Mouse (Mus musculus): ENCODE results near the gene Hoxd8.

The Hoxd8 gene

DNA sequence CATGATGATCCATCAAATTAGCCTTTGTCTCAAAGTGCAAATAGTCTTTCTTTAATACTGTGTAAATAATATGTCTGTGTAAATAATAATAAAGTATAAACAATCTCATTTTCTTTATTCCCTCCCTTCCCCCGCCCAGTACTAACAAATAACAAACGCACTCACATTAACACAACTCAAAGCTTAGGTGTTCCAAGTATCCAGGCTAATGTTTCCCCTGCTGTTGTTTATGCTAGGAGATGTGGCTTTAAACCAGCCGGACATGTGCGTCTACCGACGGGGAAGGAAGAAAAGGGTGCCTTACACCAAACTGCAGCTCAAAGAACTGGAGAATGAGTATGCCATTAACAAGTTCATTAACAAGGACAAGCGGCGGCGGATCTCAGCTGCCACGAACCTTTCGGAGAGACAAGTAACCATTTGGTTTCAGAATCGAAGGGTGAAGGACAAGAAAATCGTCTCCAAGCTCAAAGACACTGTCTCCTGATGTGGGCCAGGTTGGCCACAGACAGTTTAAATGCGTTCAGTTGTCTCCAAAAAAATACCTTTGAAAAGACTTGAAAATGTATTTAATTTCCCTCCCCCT lies 34.7 kb upstream of the Hoxd8 start:
- DNase-seq (ENCODE audit: low spot score in 2 of 2): no peak

DNA sequence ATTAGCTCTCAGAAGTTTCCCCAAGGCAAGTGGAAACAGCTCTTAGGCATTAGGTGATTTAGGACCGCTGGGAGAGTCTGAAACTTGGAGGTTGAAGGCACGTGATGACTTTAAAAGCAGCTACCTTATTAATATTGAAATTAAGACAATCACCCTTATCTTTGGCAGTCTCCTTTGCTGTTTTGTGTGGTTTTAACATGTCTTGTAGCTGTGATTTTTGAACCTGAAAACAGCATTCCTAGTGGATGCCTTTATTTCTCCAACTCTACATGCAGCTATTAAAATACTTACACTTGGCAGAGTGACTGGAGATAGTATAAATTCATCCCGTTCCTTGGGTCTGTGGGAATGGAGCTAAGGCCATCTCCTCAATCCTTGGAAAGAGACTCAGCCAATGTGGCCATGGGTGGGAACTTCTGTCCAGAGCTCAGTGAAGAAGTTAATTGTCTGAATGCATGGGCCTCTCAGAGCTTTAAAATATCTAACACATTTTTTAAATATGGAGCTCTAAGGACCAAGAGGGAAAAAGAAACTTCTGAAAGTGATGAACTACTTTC lies 33.7 kb upstream of the Hoxd8 start:
- no peak for DNase-seq (ENCODE audit: low spot score in 2 of 2)

DNA sequence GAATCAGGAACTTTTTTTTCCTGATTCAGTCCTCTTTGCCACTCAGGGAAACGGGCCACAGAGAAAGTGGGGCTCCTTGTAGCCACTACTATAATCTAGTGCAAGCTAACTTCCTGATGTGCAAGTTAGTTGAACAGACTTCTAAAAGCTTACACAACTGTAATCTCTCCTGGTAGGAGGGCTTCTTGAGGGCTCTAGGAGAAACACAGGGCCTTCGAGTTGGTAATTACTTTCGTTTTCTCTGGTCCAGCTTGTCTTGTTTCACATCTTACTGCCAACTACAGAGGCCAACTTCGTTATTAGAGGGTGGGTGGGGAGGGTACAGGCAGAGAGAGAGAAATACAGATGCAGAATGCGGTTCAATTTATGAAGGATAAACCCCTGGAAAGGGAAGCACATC lies 32.6 kb upstream of the Hoxd8 start:
- DNase-seq (ENCODE audit: low spot score in 2 of 2): no peak

DNA sequence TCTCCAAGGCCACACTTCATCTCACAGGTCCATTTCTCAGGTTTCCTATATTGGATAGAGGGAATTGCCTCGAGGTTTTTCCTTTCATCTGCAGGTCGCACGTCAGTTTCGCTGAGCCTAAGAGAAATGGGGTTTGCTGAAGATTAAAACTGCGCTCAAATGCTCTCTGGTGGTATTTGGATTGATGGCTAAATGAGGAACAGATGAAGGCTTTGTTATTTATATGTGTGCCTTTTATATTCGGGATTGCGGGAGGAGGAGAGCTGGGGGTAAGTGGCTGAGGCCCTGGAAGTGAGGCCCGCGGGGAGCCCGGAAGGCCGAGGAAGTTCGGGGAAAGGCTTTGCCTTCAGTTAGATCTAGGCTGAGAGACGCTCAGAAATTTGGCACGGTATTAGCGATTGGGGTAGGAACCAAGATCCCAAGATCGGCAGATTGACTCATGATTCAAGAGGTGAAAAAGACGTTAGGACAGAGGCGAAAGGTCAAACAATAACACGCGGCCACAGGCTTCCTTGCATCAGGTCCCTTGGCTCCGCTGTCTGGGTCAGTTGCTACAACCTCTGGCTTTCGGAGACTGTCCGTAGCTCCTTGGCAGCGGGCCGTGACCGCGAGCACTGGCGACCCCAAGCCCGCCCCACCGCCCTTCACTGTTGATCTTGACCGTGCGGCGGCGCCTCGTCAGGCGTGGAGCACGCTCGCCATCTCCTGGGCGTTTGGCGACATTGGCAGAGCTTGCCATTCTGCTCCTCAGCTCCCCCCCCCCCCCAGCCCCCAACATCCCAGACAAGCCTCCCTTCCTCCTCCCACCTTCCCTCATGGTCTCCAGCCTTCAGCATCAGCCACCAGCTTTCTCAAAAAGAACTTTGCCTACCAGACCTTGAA lies 31.7 kb upstream of the Hoxd8 start:
- DNase-seq (ENCODE audit: low spot score in 2 of 2): peak in 1 of 2 experiments; percentile 50

DNA sequence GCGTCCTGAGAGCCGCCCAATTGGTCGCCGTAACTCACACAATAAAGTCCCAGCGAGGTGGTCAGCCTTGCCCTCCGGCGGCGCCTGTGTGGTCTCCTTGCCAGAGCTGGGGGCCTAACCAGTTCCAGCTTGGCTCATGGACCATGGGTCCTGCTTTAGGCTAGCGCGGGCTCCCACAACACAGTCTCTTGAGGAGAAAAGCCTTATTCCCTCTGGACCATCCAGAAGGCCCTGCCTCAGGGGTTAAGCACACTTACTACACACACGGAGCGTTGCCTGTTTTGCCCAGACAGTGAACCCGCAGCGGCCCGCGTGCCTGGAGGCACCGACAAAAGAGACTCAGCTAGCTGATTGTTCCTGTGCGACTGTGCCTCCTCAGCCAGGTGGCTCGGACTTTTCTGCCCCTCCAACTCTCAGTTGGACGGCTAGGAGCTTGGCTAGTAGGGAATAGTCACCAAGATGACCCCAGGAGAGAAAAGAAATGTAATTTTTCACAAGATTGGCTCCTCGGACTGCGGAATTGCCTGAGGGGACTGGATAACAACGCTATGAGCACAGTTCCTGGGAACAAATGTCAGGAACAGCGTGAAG lies 30.5 kb upstream of the Hoxd8 start:
- DNase-seq (ENCODE audit: low spot score in 2 of 2): no peak

DNA sequence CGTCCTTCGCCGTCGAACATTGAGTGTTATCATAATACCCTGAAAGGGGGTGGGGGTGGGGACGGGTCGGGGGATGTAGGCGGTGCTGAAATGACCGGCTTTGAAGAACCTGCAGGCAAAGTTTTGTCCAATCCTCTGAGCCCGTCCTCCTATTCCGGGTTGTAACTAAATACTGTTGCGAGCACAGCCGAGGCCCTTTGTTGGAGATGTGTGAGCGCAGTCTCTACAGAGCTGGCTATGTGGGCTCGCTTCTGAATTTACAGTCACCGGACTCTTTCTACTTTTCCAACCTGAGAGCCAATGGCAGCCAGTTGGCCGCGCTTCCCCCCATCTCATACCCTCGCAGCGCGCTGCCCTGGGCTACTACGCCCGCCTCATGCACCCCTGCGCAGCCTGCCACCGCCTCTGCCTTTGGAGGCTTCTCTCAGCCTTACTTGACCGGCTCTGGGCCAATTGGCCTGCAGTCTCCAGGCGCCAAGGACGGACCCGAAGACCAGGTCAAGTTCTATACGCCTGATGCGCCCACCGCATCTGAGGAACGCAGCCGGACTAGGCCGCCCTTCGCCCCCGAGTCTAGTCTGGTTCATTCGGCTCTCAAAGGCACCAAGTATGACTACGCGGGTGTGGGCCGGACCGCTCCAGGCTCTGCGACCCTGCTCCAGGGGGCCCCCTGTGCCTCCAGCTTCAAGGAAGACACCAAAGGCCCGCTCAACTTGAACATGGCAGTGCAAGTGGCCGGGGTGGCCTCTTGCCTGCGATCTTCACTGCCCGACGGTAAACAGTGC lies 29.3 kb upstream of the Hoxd8 start, which contains the start of gene Hoxd12:
Gene Hoxd12 (plus strand): TSS at position 133 of the 785 bp plus-strand sequence.
- DNase-seq (ENCODE audit: low spot score in 2 of 2): no peak

DNA sequence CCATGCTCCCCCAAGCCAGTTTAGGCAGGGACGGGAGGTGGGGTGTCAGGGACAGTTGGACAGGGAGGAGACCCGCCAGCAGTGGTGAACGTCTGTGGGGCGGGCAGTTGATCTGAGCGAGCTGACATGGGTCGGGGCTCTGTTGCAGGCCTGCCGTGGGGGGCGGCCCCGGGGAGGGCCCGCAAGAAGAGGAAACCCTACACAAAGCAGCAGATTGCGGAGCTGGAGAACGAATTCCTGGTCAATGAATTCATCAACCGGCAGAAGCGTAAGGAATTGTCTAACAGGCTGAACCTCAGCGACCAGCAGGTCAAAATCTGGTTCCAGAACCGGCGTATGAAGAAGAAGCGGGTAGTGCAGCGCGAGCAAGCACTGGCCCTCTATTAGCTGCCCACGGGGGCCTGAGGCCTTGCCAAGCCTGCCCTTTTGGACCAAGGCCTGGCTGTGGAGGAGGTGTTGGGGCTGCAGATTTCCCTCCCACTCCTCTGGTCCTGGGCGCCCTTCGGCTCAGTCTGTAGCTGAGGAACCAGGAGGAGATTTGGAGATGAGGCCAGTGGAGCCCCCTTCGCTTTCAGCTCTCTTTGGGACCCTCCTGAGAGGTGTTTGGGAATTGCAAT lies 28.6 kb upstream of the Hoxd8 start:
- no peak for DNase-seq (ENCODE audit: low spot score in 2 of 2)

DNA sequence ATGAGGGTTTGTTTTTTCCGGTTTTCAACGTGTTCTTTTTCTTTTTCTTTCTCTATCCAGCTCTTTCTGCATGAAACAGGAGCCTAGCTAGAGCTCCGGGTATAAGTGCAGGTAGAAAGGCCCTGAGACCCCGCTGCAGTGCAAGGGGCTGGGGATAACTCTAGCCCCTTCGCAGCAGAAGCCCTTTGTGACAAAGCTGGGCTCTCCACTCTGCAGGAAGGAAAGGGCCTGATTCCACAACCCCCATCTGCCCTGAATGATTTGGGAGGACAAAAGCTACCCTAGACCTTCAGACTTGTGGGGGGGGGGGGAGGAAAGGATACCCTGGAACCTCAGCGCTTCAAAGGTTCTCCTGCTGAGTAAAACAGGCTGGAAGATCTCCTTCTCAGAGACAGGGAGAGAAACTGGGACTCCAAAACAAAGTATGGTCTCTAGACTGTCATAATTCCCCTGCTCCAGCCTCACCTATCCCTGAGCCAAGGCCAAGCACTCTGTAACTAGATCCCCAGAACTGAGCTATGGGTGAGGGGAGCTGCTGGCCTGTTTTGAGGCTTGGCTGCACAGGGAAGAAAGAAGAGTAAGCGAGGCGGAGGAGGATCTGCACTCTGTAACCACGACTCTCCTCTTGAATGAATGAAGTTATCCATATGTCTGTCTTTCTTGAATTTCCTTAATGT lies 27.9 kb upstream of the Hoxd8 start:
- no peak for DNase-seq (ENCODE audit: low spot score in 2 of 2)

DNA sequence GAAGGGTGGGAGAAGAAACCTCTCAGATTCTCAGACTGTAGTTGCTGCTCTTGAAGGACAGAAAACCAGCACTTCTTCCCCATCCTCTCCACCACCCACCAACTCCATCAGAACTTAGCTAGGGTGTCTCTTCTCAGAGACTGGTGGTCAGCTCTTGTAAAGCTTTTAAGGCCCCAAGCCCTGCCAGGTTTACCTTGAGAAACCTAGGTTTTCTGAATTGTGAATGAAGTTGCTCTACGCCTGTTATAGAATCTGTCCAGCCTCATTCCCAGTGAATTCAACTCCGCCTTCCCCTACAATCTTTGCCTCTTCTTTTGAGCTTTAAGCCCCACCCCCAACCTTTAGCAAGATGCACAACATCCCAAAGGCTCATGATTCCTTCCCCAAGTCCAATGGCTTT lies 27.3 kb upstream of the Hoxd8 start:
- no peak for DNase-seq (ENCODE audit: low spot score in 2 of 2)

DNA sequence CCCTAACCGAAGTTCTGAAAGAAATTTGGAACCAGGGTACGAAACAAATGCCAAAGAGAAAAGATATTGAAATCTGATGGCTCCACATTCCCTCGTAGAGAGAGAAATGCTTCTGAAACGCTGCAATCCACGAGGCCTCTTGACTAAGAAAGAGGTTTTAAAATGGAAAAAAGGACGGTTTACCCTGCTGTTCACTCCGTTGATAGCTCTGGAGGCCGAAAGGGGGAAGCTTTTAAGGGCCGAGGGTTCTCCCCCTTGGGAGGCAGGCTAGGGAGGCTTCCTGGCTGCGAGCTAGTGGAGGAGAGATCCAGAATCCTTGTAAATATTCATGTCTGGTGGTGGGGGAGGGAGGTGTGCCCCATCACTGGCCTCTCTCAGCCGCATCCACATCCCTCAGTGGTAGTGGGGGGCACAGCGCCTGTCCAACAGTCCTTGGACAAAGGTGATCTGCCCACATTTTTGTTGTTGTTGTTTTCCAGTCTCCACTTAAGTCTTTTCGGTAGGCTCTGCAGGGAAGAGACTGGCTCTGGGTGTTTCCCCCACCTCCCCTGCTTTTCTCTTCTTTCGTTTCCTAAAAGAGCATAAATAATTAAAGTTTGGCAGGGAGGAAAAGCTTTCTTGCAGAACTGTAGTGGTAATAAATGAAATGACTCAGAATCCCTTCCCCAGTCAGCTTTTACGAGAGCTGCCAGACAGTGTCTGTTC lies 25.4 kb upstream of the Hoxd8 start, which contains the start of gene Hoxd11:
Gene Hoxd11 (plus strand): TSS at position 667 of the 705 bp plus-strand sequence.
- no peak for DNase-seq (ENCODE audit: low spot score in 2 of 2)

DNA sequence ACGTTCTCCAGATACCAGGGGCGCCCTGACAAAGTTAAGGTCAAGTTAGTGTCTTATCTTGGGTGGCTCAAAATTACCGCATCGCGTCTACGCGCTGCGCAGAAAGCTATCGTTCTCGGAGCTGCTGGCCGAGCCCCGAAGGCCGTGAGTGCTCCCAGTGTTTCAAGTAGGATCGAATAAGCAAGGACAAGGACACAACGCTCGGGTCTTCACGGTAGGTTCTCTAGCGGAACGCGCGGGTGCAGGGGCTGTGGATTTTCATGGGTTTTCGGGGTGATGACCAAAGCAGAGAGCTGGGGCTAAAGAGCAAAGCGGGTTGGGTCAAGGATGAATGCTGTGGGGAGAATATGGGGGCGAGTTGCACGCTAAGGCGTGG lies 24.8 kb upstream of the Hoxd8 start:
- DNase-seq (ENCODE audit: low spot score in 2 of 2): no peak

DNA sequence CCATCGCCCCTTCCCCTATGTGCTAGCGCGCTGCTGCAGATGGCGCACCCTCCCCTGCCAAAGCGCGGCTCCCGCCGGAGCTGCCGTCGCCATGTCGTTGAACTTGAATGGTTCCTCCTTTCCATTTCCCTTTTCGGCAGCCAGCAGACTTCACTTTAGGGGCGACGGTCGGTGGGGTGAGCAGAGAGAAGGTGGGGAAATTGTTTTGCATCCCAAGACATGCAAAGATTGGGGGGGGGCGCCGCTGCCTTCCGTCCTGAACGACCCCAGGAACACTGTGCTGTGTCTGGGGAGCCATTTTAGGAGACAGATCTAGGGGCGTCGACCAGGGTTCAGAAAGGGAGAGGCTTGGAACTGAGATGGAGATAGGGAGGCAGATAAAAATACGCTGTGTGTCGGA lies 24.4 kb upstream of the Hoxd8 start:
- DNase-seq (ENCODE audit: low spot score in 2 of 2): no peak

DNA sequence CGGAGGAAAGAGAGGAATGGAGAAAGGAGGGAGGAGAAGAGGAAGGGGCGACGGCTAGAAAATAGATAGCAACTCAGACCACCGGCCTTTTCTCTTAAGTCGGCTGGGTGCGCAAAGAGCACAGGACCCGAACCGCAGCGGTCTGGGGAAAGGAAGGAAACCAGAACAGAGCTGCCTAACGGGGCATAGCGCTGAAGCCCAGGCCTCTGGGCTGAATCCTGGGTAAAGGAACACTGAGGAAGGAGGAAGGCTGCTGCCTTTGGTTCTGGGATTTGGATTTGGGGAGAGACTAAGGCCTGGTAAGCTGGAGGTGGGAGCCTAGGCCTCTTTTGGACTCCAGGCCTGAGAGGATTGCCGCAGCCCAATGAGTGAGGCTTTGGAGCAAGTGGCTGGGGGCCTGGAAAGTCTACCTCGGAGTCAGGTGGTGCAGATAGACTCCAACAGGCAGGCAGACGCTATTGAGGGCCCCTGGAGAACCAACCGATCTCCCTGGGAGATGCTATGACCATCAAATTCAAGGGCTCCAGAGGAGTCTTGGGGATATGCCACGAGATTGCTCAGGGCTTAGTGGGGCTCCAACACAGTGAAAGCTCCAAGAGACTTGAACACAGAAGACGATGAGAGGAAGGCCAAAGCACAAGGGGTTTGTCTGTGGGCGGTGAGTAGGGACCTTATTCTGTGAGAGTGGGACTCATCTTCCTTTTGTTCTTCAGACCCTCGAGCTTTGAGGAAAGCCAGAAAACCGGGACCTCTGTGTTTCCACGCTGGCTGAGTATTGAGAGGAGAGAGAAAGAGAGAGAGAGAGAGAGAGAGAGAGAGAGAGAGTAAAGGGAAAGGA lies 23.6 kb upstream of the Hoxd8 start:
- DNase-seq (ENCODE audit: low spot score in 2 of 2): no peak

DNA sequence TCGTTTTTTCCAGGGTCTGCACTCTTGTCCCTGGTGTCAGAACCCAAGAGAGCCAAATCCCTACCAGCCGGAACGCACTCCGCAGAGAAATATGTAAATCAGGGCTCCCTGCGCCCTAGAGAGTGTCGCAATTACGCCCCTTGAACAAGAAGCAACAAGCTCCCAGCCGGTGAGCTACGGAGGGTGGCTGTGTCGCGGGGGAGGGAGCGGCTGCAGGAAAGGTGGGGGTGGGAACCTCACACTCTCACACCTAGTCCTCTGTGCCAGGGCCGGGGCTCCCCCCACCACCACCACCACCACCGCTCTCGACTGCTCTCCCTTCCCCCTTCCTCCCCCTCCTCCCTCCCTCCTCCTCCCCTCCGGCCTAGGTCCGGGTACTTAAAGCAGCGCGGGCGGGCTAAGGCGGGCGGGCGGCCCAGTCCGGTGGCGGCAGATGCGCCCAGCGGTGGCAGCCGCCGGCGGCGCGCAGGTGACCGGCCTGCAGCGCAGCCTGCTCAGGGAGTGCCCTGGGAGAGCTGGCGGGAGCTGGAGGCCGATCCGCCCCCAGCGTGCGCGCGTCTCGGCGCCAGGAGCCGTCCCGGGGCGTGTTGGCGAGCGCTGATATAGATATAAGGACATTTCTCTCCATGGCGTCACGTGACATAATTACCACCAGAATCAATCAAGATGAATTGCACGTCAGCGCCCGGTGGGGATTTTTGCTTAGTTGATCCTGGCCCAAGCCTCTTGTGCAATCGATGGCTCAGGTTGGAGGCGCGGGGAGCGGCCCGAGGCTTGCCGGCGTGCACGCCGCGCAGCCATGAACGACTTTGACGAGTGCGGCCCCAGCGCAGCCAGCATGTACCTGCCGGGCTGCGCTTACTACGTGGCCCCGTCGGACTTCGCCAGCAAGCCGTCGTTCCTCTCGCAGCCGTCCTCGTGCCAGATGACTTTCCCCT lies 22.6 kb upstream of the Hoxd8 start:
- peak in 1 of 2 experiments; percentile 67 for DNase-seq (ENCODE audit: low spot score in 2 of 2)

DNA sequence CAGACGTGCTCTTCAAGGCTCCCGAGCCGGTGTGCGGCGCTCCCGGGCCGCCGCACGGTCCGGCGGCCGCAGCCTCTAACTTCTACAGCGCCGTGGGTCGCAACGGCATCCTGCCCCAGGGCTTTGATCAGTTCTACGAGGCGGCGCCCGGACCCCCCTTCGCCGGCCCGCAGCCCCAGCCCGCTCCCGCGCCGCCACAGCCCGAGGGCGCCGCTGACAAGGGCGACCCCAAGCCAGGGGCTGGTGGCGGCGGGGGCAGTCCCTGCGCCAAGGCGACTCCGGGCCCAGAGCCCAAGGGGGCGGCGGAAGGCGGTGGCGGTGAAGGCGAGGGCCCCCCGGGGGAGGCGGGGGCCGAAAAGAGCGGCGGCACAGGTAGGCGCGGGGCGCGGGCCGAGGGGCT lies 21.6 kb upstream of the Hoxd8 start:
- DNase-seq (ENCODE audit: low spot score in 2 of 2): no peak

DNA sequence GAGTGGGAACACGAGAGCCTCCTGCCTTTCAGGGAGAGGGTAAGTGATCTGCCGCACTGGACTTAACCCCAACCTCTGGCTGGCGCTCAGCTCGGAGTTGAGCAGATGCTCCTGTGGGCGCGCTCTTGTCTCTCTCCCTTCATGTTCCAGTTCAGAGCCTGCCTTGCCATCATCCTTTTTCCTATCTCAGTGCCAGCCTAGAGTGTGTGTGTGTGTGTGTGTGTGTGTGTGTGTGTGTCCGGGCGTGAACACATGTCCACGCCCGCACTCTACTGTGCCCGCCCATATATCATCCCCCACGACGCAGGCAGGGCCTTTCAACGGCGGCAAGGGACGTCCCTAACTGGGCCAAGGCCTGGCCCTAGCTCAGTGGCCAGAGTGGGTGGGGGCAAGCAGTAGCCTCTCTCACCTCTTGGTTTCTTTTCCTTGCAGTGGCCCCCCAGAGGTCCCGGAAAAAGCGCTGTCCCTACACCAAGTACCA lies 20.9 kb upstream of the Hoxd8 start:
- no peak for DNase-seq (ENCODE audit: low spot score in 2 of 2)

DNA sequence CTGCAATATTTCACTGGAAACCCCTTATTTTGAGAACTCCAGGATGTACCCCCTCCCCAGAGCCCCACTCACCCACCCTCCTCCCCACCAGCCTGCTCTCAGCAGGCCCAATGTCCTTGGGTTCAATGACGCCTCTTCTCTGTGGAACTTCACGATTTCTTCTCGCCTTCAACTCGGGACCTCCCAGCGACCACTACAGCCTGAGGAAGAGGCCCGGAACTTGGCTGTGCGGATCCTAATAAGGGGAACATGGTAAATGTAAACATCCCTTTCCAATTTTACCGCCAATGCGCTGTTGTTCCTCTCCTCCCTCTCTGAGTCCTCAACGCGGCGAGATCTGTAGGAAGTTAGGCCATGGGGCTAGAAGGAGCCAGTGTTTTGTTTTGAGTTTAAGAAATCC lies 20.3 kb upstream of the Hoxd8 start:
- DNase-seq (ENCODE audit: low spot score in 2 of 2): no peak

DNA sequence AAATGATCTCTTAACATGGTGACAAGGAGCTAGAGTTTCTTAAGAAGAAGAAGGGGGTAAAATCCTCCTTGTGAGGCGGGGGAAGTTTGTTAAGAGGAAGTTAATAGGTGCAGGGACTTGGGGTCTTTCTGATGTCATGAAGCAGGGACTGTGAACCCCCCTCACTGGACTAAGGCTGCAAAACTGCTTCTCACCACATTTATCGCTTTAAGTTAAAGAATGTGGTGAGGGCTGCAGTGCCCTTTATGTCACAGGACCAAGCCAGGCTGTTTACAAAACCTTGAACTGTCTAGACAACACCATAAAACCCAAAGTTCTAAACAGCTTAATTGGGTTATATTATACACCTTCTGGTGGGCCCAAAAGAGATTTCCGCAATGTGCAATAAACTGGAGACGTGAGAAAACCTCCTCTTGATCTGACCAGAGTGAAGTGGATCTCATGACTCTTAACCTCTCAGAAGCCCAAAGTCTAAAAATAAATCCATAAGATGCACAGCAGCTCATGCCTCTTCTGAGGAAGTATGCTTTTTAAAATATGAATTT lies 19.3 kb upstream of the Hoxd8 start:
- no peak for DNase-seq (ENCODE audit: low spot score in 2 of 2)
